Mouse (Mus musculus): ENCODE measurements around the gene Bok. TPM values are rescaled to one million over a fixed set of nuclear protein-coding genes. Genes with fewer than 3 reads are reported as not detected.

The Bok gene
- polyA plus RNA-seq, 1 experiment: 32.5 TPM

GRCm38 (mm10) chr1:93731880-93732281 lies 46.4 kb downstream of the Bok start:
- no peak for TF ChIP-seq POLR2A (IDR thresholded peaks at IDR 0.05; ENCODE audit: borderline replicate concordance, extremely low read depth, low read depth, low read length)
- no peak for TF ChIP-seq CTCF (IDR thresholded peaks at IDR 0.05; ENCODE audit: insufficient read depth, low read length)
- WGBS: 44% methylated on average over 3 of the region's 3 CpGs
- Histone ChIP-seq H3K4me3 (replicated peaks; ENCODE audit: extremely low read depth, low read depth, low read length) (no peak overlapping the region), H3K4me1 (ENCODE audit: control insufficient read depth, insufficient read depth, low read length) (no peaks in the 10 kb centered on the region; the same call in 1 of the 2 replicates)
- no peak for DNase-seq

- TF ChIP-seq CTCF (IDR thresholded peaks at IDR 0.05; ENCODE audit: insufficient read depth, low read length) (no peak), POLR2A (IDR thresholded peaks at IDR 0.05; ENCODE audit: borderline replicate concordance, extremely low read depth, low read depth, low read length) (no peak)
- Histone ChIP-seq H3K4me3 (replicated peaks; ENCODE audit: extremely low read depth, low read depth, low read length) (no peak overlapping the region), H3K4me1 (ENCODE audit: control insufficient read depth, insufficient read depth, low read length) (no peaks in the 10 kb centered on the region; the same call in 1 of the 2 replicates)
- 83% methylated on average over 3 of the region's 3 CpGs for WGBS
- DNase-seq: no peak
These were observed 50.4 kb downstream of the Bok start for GRCm38 (mm10) chr1:93735859-93736258.

- TF ChIP-seq CTCF (IDR thresholded peaks at IDR 0.05; ENCODE audit: insufficient read depth, low read length) (no peak), POLR2A (IDR thresholded peaks at IDR 0.05; ENCODE audit: borderline replicate concordance, extremely low read depth, low read depth, low read length) (no peak)
- DNase-seq: no peak
- no peak overlapping the region for H3K4me3 ChIP-seq (replicated peaks; ENCODE audit: extremely low read depth, low read depth, low read length)
- 95% methylated on average over 5 of the region's 5 CpGs for WGBS
- H3K4me1 ChIP-seq (ENCODE audit: control insufficient read depth, insufficient read depth, low read length): peaks cover 3% of the 10 kb centered on the region; the same call in 1 of the 2 replicates
These were observed 52.3 kb downstream of the Bok start for GRCm38 (mm10) chr1:93737711-93738110.

GRCm38 (mm10) chr1:93740671-93741070 lies 55.2 kb downstream of the Bok start:
- Histone ChIP-seq H3K4me3 (replicated peaks; ENCODE audit: extremely low read depth, low read depth, low read length) (no peak overlapping the region), H3K4me1 (ENCODE audit: control insufficient read depth, insufficient read depth, low read length) (peaks cover 3% of the 10 kb centered on the region; the same call in 1 of the 2 replicates)
- WGBS: 92% methylated on average over 2 of the region's 2 CpGs
- no peak for TF ChIP-seq CTCF (IDR thresholded peaks at IDR 0.05; ENCODE audit: insufficient read depth, low read length)
- no peak for TF ChIP-seq POLR2A (IDR thresholded peaks at IDR 0.05; ENCODE audit: borderline replicate concordance, extremely low read depth, low read depth, low read length)
- no peak for DNase-seq

- TF ChIP-seq POLR2A (IDR thresholded peaks at IDR 0.05; ENCODE audit: borderline replicate concordance, extremely low read depth, low read depth, low read length) (no peak), CTCF (IDR thresholded peaks at IDR 0.05; ENCODE audit: insufficient read depth, low read length) (no peak)
- WGBS: 54% methylated on average over 4 of the region's 4 CpGs
- Histone ChIP-seq H3K4me3 (replicated peaks; ENCODE audit: extremely low read depth, low read depth, low read length) (no peak overlapping the region), H3K4me1 (ENCODE audit: control insufficient read depth, insufficient read depth, low read length) (peaks cover 3% of the 10 kb centered on the region; the same call in 1 of the 2 replicates)
- DNase-seq: no peak
These were observed 56.5 kb downstream of the Bok start for GRCm38 (mm10) chr1:93741987-93742386.

- TF ChIP-seq POLR2A (IDR thresholded peaks at IDR 0.05; ENCODE audit: borderline replicate concordance, extremely low read depth, low read depth, low read length): no peak
- TF ChIP-seq CTCF (IDR thresholded peaks at IDR 0.05; ENCODE audit: insufficient read depth, low read length): no peak
- Histone ChIP-seq H3K4me3 (replicated peaks; ENCODE audit: extremely low read depth, low read depth, low read length) (no peak overlapping the region), H3K4me1 (ENCODE audit: control insufficient read depth, insufficient read depth, low read length) (peaks cover 3% of the 10 kb centered on the region; the same call in 1 of the 2 replicates)
- no peak for DNase-seq
These were observed 57.5 kb downstream of the Bok start for GRCm38 (mm10) chr1:93742910-93743309.

Other genes starting within 250 kb of the Bok start
- 52.2 and 61.2 TPM in 2 replicates for gene Hdlbp, start 206.8 kb upstream of the Bok start, polyA plus RNA-seq (2012; rRNA removed)
- 4.2 and 4.7 TPM in 2 replicates for gene Farp2, start 173.6 kb upstream of the Bok start, polyA plus RNA-seq (2012; rRNA removed)
- 88.6 and 141 TPM in 2 replicates for gene Stk25, start 27.0 kb upstream of the Bok start, polyA plus RNA-seq (2012; rRNA removed)
- 38.6 and 50.6 TPM in 2 replicates for gene Atg4b, start 65.8 kb downstream of the Bok start, polyA plus RNA-seq (2012; rRNA removed)
- gene Thap4, start 69.2 kb downstream of the Bok start, polyA plus RNA-seq (2012; rRNA removed): 28.5 and 29.3 TPM in 2 replicates
- 26.8 and 29.1 TPM in 2 replicates for gene Dtymk, start 116.3 kb downstream of the Bok start, polyA plus RNA-seq (2012; rRNA removed)
- 7.1 and 10.1 TPM in 2 replicates for gene Ing5, start 118.3 kb downstream of the Bok start, polyA plus RNA-seq (2012; rRNA removed)
- 17.0 and 21.3 TPM in 2 replicates for gene D2hgdh, start 139.2 kb downstream of the Bok start, polyA plus RNA-seq (2012; rRNA removed)
- gene Gal3st2, start 175.6 kb downstream of the Bok start, polyA plus RNA-seq (2012; rRNA removed): 0.62 and 0.67 TPM in 2 replicates
- gene Gal3st2b, start 232.7 kb downstream of the Bok start, polyA plus RNA-seq (2012; rRNA removed): 0.59 TPM in 1 of 2 replicates, not detected in the other

All from lung, adult 2 months (tissue).